Mouse (Mus musculus) stomach, postnatal 0 days (tissue): Measurements from ENCODE around the gene Axdnd1.
"Not testable (repeated sequence)": the region's sequence is repeated elsewhere in the genome, so short reads cannot be mapped to it uniquely, and the experiment has no call there.

Experiments
- CTCF ChIP-seq: IDR thresholded peaks from 2 replicates; pipeline ENCODE4 v1.5.1; 2016; ENCODE audit warnings: antibody characterized with exemption, low read depth, mild to moderate bottlenecking, moderate library complexity
- EP300 ChIP-seq: optimal IDR thresholded peaks from 2 replicates; pipeline ENCODE3; 2016; ENCODE audit warnings: antibody characterized with exemption

- not testable (repeated sequence) for TF ChIP-seq CTCF, EP300
Observed at GRCm38 (mm10) chr1:156400159-156400558, 20.8 kb downstream of the Axdnd1 start.
